Mouse (Mus musculus): ENCODE data around the gene Nsg1. TPM values are rescaled to one million over a fixed set of nuclear protein-coding genes. Genes with fewer than 3 reads are reported as not detected.

Gene Nsg1
- total RNA-seq (2014; fragmentation: Nextera tagmentation) (not detected in 2 replicates), total RNA-seq (2017) (0.12 and 0.60 TPM in 2 replicates), polyA plus RNA-seq (2012) (not detected in 2 replicates)

DNA sequence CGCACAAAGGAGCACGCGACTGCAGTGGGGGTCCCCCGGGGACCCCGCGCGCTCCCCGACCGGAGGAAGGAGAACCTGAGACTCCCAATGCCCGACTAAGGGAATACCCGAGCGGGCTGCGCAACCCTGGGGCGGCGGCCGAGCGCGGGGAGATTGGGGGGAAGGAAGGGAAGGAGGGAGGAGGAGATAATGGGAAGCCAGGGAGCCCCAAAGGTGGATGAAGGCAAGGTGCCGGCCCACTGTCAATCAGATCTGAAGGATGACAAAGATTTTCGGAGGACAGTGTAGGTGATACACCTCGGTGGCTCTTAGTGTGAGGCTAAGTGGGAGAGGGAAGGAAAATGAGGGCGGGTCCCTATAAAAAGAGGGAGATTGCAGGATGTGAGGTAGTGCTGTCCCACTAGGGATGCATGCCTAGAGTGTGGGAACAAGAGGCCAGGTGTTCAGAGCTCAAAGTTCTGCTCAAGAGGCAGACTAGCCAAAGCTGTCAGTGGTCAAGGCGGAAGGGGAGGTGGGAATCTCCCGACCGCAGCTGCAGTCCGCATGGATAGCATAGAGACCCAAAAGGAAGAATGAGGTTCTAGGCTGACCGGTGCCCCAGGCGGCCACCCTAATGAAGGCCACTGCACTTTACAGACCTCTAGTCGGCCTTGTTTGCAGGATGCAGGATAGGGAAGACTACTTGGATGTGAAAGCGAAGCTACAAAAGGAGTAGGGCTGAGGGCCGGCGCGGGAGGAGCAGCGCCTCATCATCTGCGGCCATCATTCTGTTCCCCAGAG is at the start of gene Nsg1:
TSS of gene Nsg1 (minus strand) at position 274 of the 780 bp plus-strand sequence.
- no peaks in the 10 kb centered on the region for H3K4me1 ChIP-seq (ENCODE audit: insufficient read depth, low read depth, low read length)
- no peak for TF ChIP-seq GATA1 (IDR thresholded peaks at IDR 0.05; ENCODE audit: borderline replicate concordance, low read length)
- no peak for TF ChIP-seq GATA2 (IDR thresholded peaks at IDR 0.05; ENCODE audit: borderline replicate concordance, low read depth, low read length)
- TF ChIP-seq CTCF (IDR thresholded peaks at IDR 0.05; ENCODE audit: low read depth, low read length): no peak
- no peak for TF ChIP-seq POLR2AphosphoS5 (IDR thresholded peaks at IDR 0.05; ENCODE audit: insufficient replicate concordance, low read depth, low read length)
- no peak for TF ChIP-seq TAL1 (conservative IDR thresholded peaks at IDR 0.05; ENCODE audit: low read depth, low read length)
- no peak for ATAC-seq (ENCODE audit: extremely low read depth, insufficient number of reproducible peaks, low FRiP score, poor library complexity, severe bottlenecking)
- no peak for DNase-seq (ENCODE audit: low spot score)
- H3K4me3 ChIP-seq (ENCODE audit: low read depth, low read length): no peak within 1 kb of the TSS
- peaks cover 4% of the 10 kb centered on the region; the same call in 1 of the 2 replicates for H3K27me3 ChIP-seq (ENCODE audit: insufficient read depth, low read length)
- H3K9me3 ChIP-seq (replicated peaks): peaks cover 10% of the 10 kb centered on the region
- no peaks in the 10 kb centered on the region for H3K36me3 ChIP-seq (replicated peaks)

GRCm38 (mm10) chr5:38208985-38209384 is 49.3 kb upstream of the Nsg1 start:
- Histone ChIP-seq H3K4me1 (ENCODE audit: insufficient read depth, low read depth, low read length) (peaks cover 6% of the 10 kb centered on the region; the same call in 1 of the 2 replicates), H3K9me3 (replicated peaks) (no peaks in the 10 kb centered on the region), H3K36me3 (replicated peaks) (peaks cover 91% of the 10 kb centered on the region), H3K27me3 (ENCODE audit: insufficient read depth, low read length) (no peaks in the 10 kb centered on the region), H3K4me3 (ENCODE audit: low read depth, low read length) (no peak overlapping the region)
- no peak for TF ChIP-seq TAL1 (conservative IDR thresholded peaks at IDR 0.05; ENCODE audit: low read depth, low read length)
- TF ChIP-seq CTCF (IDR thresholded peaks at IDR 0.05; ENCODE audit: low read depth, low read length): no peak
- no peak for TF ChIP-seq POLR2AphosphoS5 (IDR thresholded peaks at IDR 0.05; ENCODE audit: insufficient replicate concordance, low read depth, low read length)
- no peak for TF ChIP-seq GATA2 (IDR thresholded peaks at IDR 0.05; ENCODE audit: borderline replicate concordance, low read depth, low read length)
- TF ChIP-seq GATA1 (IDR thresholded peaks at IDR 0.05; ENCODE audit: borderline replicate concordance, low read length): no peak
- no peak for DNase-seq (ENCODE audit: low spot score)
- peak; percentile 50; the same call in 1 of the 2 replicates for ATAC-seq (ENCODE audit: extremely low read depth, insufficient number of reproducible peaks, low FRiP score, poor library complexity, severe bottlenecking)

GRCm38 (mm10) chr5:38205303-38205726 is 45.6 kb upstream of the Nsg1 start:
- peaks cover 92% of the 10 kb centered on the region for H3K36me3 ChIP-seq (replicated peaks)
- H3K4me1 ChIP-seq (ENCODE audit: insufficient read depth, low read depth, low read length): peaks cover 6% of the 10 kb centered on the region; the same call in 1 of the 2 replicates
- no peak for ATAC-seq (ENCODE audit: extremely low read depth, insufficient number of reproducible peaks, low FRiP score, poor library complexity, severe bottlenecking)
- no peak for DNase-seq (ENCODE audit: low spot score)
- H3K4me3 ChIP-seq (ENCODE audit: low read depth, low read length): no peak overlapping the region
- H3K9me3 ChIP-seq (replicated peaks): no peaks in the 10 kb centered on the region
- no peaks in the 10 kb centered on the region for H3K27me3 ChIP-seq (ENCODE audit: insufficient read depth, low read length)
- no peak for TF ChIP-seq GATA2 (IDR thresholded peaks at IDR 0.05; ENCODE audit: borderline replicate concordance, low read depth, low read length)
- no peak for TF ChIP-seq TAL1 (conservative IDR thresholded peaks at IDR 0.05; ENCODE audit: low read depth, low read length)

DNA sequence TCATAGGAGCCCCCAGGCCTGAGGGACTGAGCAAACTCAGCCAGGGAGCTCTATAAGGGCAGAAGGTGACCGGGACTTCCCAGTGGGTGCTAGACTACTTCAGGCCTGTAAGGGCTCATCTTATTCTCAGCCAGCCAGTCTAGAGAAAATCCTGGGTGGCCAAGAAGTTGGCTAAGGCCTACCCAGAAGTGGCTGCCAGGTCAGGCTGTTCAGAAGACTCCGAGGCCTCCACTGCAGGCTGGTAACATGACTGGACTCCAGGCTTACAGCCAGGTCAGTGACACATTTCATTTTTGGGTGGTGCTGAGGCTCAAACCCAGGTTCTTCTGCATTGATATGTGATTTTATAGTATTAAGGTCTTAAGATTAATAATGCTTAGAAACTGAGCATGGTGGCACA is 40.0 kb upstream of the Nsg1 start:
- DNase-seq (ENCODE audit: low spot score): no peak
- Histone ChIP-seq H3K4me1 (ENCODE audit: insufficient read depth, low read depth, low read length) (no peaks in the 10 kb centered on the region), H3K36me3 (replicated peaks) (peaks cover 58% of the 10 kb centered on the region), H3K27me3 (ENCODE audit: insufficient read depth, low read length) (peaks cover 4% of the 10 kb centered on the region; the same call in 1 of the 2 replicates), H3K9me3 (replicated peaks) (no peaks in the 10 kb centered on the region), H3K4me3 (ENCODE audit: low read depth, low read length) (no peak overlapping the region)
- no peak for TF ChIP-seq GATA2 (IDR thresholded peaks at IDR 0.05; ENCODE audit: borderline replicate concordance, low read depth, low read length)
- no peak for ATAC-seq (ENCODE audit: extremely low read depth, insufficient number of reproducible peaks, low FRiP score, poor library complexity, severe bottlenecking)

GRCm38 (mm10) chr5:38197482-38197823 is 37.7 kb upstream of the Nsg1 start:
- Histone ChIP-seq H3K4me1 (ENCODE audit: insufficient read depth, low read depth, low read length) (no peaks in the 10 kb centered on the region), H3K36me3 (replicated peaks) (peaks cover 37% of the 10 kb centered on the region), H3K4me3 (ENCODE audit: low read depth, low read length) (no peak overlapping the region), H3K9me3 (replicated peaks) (no peaks in the 10 kb centered on the region), H3K27me3 (ENCODE audit: insufficient read depth, low read length) (peaks cover 13% of the 10 kb centered on the region)
- TF ChIP-seq TAL1 (conservative IDR thresholded peaks at IDR 0.05; ENCODE audit: low read depth, low read length): no peak
- peak; percentile 53; the same call in 1 of the 2 replicates for TF ChIP-seq CTCF (IDR thresholded peaks at IDR 0.05; ENCODE audit: low read depth, low read length)
- DNase-seq (ENCODE audit: low spot score): peak; percentile 66
- ATAC-seq (ENCODE audit: extremely low read depth, insufficient number of reproducible peaks, low FRiP score, poor library complexity, severe bottlenecking): peak; percentile 45

- ATAC-seq (ENCODE audit: extremely low read depth, insufficient number of reproducible peaks, low FRiP score, poor library complexity, severe bottlenecking): no peak
- H3K36me3 ChIP-seq (replicated peaks): peaks cover 32% of the 10 kb centered on the region
- TF ChIP-seq TAL1 (conservative IDR thresholded peaks at IDR 0.05; ENCODE audit: low read depth, low read length) (no peak), GATA1 (IDR thresholded peaks at IDR 0.05; ENCODE audit: borderline replicate concordance, low read length) (no peak)
Observed at GRCm38 (mm10) chr5:38196821-38197481, 37.2 kb upstream of the Nsg1 start.

More at GRCm38 (mm10) chr5:38196821-38197481, 37.2 kb upstream of the Nsg1 start:
- peaks cover 13% of the 10 kb centered on the region for H3K27me3 ChIP-seq (ENCODE audit: insufficient read depth, low read length)
- no peak for DNase-seq (ENCODE audit: low spot score)
- no peak overlapping the region for H3K4me3 ChIP-seq (ENCODE audit: low read depth, low read length)
- no peaks in the 10 kb centered on the region for H3K4me1 ChIP-seq (ENCODE audit: insufficient read depth, low read depth, low read length)
- no peaks in the 10 kb centered on the region for H3K9me3 ChIP-seq (replicated peaks)
